Mouse (Mus musculus) right cerebral cortex, postnatal 10 days (tissue): Measurements from ENCODE around the gene Mrps24.

ENCODE experiments used
- DNase-seq, 2 experiments: peaks; one replicate each; pipeline ENCODE4 v3.0.0; 2021; ENCODE audit warnings: low spot score in 2 of 2

Mrps24 gene

DNA sequence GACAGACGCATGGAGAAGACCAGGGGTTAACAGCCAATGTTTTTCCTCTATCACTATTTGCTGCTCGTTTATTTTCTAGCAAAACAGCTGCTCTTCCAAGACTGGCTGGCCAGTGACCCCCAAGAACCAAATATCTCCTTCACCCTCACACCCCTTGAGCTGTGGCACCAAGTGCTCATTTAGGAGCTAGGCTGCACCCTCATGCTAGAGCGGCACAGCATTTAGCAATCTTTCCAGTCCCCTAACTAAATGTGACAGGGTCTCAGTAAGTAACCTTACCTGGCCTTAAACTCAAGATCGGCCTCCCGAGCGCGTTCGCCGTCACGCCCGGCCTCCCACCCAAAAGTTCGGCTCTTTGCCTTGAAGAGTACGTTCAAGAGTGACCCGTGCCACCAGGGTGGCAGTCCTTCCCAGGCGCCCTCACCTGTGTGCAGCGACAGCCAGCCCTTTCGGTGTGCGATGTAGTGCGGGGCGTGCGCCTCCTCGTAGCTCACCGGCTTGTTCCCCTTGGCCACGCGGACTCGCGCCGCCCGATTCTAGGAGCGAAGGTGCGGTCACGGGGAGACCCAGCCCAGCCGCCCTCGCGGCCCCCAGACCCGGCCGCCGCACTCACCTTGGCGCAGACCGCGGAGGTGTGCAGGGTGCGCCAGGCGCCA is 8.5 kb downstream of the Mrps24 start:
- peak in 1 of 2 experiments; percentile 55 for DNase-seq

DNA sequence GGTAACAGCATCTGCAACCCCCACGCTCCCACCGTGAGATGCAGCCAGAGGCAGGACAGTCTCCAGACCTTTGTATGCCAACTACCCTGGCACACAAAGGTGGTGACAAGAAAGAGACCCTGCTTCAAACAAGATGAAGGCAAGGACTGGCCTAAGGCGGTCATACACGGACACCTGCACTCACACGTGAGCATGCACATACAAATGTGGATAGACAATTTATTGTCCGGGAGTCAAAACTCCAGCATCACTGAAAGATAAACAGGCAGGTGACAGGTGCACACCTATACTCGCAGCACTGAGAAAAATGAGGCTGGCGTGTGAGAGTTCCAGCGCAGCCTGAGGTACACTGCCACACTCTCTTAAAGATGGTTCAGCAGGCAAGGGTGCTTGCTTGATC is 9.5 kb downstream of the Mrps24 start:
- peak in 1 of 2 experiments; percentile 26 for DNase-seq

DNA sequence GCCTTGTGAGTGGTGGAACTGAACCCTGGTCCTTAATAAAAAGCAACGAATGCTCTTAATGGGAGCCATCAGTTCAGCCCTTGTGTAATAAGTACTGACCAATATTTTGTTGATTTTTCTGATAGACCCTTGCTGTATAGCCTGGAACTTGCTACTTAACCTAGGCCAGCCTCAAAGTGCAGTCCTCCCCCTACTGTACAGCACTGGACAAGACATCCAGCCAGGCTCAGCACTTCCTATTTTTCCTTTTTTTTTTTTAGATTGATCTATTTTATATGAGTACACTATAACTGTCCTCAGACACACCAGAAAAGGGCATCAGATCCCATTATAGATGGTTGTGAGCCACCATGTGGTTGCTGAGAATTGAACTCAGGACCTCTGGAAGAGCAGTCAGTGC is 12.1 kb downstream of the Mrps24 start:
- DNase-seq = no peak

DNA sequence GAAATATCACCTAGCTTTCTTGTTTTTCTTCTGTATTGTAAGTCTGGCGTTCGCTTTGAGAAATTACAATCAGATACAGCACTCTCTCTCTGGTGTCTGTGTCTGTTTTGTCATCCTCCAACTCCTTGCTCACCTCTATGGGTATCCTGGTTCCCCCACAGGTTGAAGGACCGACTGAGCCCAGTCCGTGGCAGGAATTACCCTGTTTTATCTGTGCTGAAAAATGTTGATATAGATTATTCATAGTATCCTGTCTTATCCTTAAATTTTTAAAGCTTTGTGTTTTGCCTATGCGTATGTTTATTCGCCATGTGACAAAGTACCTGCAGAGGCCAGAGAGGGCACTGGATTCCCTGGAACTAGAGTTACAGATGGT is 12.5 kb downstream of the Mrps24 start:
- peak in 1 of 2 experiments; percentile 13 for DNase-seq

DNA sequence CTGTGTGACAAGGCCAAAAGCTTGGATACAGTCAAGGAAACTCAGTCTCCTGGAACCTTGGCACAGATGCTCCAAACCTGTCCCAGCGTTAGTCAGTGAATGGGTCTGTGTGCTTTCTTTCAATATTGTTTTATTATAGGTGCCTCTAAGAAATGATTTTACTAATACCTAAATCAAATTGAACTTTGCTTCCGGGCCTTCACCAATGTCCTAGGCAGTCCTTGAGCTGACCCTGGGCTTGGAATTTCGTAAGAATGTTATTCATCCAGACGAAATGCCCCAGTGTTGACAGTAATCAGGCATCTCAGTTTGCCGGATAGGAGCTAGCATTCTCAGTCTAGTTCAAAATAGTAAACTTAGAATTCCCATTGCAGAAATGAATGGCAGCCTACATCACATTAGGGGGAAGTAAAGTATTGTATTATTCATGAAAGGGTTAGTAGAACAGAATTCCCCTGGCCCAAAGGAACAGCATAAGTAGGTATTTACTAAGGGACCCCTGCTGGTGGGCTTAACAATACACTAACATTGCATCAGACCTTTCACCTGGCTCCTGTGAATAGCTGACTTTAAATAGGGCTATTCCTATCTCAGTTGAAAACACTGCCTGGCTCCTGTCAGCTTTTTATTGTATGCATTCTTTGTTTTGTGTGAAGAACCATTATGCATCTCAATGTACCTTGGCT is 13.1 kb downstream of the Mrps24 start:
- peak in 1 of 2 experiments; percentile 11 for DNase-seq

DNA sequence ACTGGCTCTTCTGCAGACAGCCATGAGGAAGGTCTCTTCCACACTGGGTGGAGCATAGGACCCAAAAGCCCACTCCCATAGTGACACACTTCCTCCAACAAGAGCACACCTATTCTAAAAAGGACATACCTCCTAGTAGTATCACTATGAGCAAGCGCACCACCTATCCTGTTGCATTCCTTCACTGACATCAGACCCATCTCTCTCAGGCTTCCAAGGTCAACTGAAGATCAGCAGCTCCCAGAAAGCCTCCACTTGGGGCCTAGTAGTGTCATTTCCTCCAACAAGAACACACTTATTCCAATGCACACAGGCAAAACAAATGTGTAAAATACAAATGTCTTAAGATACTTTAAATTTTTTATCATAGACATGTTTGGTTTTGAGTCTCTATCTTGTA is 13.7 kb downstream of the Mrps24 start:
- peak in 1 of 2 experiments; percentile 13 for DNase-seq

DNA sequence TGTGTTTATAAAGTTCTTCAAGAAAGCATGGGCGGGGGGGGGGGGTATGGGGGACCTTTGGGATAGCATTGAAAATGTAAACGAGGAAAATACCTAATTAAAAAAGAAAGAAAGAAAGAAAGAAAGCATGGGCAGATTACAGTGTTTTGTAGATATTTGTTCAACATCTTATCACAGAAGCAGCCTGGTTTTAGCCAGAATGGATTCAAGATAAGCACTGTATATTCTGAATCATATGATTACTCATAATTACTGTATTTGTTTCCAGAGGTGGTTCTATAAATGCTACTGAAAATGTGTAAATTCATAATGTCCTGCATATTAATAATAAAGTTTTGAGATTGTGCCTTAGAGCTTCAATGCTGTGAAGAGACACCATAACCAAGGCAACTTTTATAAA is 14.2 kb downstream of the Mrps24 start:
- DNase-seq = no peak

DNA sequence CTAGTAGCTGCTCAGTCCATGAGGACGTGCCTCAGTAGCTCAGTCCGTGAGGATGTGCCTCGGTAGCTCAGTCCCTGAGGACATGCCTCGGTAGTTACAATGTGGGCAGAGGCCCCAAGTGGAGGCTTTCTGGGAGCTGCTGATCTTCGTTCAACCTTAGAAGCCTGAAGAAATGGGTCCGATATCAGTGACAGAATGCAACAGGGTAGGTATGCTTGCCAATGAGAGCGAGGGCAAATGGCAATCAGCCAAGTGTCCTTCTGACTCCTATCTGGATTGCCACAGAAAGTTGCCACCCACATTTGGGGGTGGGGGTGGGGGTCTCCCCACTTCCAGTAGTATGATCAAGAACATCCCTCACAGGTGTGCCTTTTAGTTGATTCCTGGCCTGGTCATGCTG is 14.7 kb downstream of the Mrps24 start:
- peak in 1 of 2 experiments; percentile 33 for DNase-seq

DNA sequence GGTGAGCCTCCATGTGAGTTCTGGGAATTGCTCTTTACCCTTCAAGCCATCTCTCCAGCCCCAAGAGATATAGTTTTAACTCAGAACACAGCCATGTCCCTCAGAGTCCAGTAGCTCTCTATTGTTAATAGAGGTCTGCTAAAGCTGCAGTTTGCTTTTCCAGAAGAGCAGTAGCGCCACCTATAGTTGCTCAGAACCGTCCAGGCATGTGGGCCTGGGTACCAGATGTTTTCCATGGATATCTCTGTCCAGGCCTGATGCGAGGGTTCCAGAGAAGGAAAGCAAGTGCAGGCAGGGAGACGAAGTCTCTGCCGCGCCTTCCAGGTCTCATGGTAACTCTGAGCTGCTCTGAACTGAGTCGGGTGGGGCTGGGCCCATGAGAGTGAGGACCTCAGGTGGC is 23.7 kb downstream of the Mrps24 start:
- peak in 1 of 2 experiments; percentile 68 for DNase-seq

DNA sequence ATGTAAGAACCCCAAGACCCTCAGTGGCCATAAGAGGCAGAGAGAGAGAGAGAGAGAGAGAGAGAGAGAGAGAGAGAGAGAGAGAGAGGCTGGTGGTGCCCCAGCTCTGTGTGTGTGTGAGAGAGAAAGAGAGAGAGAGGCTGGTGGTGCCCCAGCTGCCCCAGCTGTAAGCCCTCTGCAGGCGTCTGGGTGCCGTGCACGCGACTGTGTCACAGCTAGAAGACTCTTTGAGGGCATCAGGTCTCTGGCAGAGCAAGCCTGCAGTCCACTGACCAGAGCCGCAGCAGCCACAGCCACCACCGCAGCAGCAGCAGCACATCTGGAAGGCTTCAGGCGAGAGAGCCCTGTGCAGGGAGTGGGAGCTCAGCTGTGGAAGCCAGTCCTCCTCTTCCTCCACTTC is 31.2 kb downstream of the Mrps24 start:
- DNase-seq = no peak

DNA sequence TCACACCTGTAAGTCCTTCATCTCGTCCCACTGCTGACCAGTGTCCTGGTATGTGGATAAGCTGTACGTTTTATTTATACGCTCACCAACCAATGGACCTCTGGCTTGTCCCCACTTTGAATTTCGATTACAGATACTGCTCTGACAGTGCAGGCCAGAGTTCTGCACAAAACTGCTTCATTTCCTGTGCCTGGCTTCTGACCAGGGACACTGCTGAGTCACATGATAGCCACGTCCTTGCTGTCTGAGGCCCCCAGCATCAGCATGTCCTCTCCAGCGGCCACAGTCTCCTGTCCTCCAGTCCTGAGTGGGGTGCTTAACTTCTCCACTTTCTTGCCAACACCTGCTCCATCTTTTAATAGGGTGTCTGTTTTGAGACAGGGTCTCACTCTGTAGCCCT is 32.9 kb downstream of the Mrps24 start:
- no peak for DNase-seq
